Mouse (Mus musculus): ENCODE measurements around the gene Ppp3ca. TPM values are rescaled to one million over a fixed set of nuclear protein-coding genes. Genes with fewer than 3 reads are reported as not detected.
"Not testable (repeated sequence)": the region's sequence is repeated elsewhere in the genome, so short reads cannot be mapped to it uniquely, and the experiment has no call there.

The Ppp3ca gene
- total RNA-seq, 2 experiments from 2014 or later: 23.2 to 25.1 TPM

DNA sequence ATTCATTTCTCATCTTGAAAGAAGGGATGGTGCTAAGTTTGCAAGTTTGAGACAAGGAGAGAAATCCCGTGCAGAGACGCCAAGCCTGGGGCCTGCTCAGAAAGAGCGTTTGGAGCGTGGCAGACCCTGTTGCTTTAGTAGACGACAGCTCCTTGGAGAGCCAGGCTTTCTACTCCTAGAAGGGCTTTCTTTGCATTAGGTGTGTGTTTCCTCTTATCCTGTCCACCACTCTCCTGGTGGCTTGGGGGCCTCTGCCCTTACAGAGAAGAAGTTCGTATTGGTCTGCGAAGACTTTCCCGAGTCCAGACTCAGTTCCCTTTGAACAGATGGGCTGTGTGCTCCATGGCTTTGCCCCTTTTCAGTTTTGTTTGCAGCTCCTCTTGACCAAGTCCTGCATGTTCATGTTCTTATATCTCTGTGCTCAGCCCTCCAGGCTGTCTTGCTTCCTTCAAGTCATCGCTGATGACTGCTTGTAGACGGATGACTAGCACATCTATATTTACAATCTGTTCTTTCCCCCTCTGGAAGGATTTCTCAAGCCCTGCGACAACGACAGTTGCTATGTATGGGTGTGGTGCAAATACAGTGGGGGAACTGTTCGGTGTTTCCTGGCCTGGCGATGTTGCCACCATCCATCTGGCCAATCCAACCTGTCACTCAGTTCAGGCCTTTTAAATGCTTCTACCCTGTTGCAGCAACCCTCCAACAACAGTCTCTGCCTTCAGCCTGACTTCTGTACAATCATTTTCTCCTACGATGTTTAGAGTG, 14.5 kb downstream of the Ppp3ca start:
- ATAC-seq (replicated peaks; ENCODE audit: low FRiP score, poor library complexity, severe bottlenecking): no peak

DNA sequence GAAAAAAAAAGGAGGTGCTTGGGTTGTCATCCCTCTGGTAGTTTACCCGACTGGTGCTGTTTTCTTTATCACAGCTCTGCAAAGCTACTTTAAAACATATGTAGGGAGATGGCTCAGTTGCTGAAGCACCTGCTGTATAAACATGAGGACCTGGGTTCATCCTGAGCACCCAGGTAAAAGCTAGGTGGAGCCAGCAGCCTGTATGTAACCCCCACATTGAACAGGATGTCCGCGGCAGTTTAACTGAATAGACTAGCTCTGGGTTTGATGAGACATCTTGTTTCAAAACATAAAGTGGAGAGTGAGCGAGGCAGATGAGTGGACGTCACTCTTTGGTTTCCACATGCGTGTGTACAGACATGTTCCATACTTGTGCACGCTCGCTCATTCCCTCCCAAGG, 16.5 kb downstream of the Ppp3ca start:
- no peak for ATAC-seq (replicated peaks; ENCODE audit: low FRiP score, poor library complexity, severe bottlenecking)

DNA sequence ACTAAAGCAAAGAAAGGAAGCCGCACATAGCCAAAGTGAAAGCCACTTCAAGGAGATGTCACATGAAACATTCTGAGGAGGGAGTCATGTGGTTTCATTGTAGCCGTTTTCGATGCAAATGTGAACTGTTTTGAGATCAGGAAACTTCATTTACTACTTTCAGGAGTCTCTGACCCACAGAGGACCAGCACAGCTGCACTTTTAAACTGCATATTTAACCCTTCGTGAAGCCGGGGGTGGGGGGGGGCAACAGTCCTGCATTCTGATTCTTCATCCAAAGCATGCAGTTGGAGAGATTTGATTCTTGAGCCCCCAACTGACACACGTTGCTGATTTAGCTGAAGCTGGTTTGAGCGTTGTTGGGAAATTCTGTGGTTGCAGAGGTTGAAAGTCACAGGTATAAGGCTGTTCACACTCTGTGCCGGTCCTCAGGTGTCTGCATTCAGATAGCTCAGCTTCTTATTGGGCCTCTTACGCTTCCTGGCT, 18.2 kb downstream of the Ppp3ca start:
- no peak for ATAC-seq (replicated peaks; ENCODE audit: low FRiP score, poor library complexity, severe bottlenecking)

DNA sequence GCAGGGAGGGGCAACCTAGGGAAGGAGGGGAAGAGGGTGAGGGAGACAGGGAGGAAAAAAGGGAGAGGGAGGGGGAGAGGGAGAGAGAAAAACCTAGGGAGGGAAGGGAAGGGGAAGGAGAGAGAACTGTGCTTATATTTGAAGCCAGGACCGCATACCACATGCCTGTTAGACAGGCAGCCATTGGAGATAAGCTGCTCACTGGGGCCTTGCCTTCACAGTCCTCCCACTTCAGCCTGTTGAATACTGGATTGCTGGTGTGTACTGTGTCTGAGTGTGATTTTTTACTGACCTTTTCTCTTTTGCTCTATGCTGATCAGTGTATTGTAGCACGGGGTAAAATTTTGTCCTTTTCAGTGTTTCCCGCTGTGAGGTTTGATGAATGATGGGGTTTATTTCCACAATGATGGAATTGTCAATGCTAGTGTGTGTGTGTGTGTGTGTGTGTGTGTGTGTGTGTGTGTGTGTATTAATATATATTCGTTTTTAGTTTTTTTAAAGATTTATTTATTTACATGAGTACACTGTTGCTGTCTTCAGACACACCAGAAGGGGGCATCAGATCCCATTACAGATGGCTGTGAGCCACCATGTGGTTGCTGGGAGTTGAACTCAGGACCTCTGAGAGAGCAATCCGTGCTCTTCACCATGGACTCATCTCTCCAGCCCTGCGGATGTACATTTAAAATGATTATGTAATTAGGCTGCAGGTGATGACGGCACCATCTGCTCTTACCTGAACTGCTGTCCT, 20.0 kb downstream of the Ppp3ca start:
- ATAC-seq (replicated peaks; ENCODE audit: low FRiP score, poor library complexity, severe bottlenecking): no peak

DNA sequence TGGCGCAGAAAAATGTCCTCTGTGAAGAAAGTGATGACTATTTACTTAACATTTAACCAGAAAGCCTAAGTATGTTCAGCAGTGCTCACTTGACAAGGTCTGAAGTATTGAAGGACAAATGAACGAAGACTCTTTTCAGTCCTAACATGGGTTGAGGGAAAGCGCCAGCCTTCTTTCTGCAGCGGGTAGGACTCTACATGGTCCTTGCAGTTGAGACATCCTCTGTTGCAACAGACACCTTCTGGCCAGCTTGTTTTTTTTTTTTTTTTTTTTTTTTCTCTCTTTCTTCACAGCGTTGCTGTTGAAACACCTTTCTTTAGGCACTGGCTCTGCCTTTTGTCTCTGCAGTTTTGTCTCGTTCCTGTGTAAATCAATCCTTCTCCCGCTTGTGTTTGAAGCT, 22.1 kb downstream of the Ppp3ca start:
- no peak for ATAC-seq (replicated peaks; ENCODE audit: low FRiP score, poor library complexity, severe bottlenecking)

DNA sequence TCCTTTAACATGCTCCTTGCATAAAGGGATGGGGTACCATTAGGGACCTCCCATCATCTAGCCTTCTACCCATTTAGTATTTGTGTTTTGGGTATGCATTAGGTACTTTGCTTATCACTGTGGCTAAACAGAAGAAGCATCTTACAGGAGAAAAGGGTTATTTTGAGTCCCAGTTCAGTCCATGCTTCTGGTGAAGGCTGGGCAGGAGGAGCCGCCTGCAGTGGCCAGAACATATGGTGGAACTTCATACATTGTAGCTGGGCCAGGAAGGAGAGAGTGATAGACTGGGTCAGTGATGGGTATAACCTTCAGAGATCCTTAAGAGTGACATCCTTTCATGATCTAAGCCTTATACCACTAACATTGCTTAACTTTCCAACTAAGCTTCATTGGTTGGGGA, 23.6 kb downstream of the Ppp3ca start:
- no peak for ATAC-seq (replicated peaks; ENCODE audit: low FRiP score, poor library complexity, severe bottlenecking)

DNA sequence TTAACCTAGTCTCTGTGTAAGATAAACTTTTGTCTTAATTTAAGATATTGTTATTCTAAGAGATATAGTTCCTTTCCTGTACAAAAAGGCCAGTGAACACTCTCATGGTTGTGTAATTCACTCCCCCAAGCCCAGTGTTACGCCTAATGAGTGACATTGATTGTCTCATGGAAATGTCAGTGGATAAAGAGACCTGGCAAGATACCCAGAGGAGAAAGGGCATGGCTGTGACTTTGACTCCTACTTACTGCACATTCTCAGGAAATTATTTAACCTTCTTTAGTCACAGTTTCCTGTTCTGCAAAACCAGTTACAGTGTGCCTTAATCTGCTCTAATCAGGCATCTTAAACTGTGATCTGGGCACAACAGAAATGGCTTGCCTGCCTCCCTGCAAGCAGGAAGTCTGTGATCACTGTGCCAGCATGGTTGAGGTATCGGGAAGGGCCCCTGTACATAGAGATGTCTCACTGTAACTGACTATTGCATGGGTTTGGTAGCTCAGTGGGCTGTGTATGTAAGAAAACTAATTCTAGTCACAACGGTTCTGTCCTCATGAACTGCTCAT, 27.8 kb downstream of the Ppp3ca start:
- ATAC-seq (replicated peaks; ENCODE audit: low FRiP score, poor library complexity, severe bottlenecking): no peak

DNA sequence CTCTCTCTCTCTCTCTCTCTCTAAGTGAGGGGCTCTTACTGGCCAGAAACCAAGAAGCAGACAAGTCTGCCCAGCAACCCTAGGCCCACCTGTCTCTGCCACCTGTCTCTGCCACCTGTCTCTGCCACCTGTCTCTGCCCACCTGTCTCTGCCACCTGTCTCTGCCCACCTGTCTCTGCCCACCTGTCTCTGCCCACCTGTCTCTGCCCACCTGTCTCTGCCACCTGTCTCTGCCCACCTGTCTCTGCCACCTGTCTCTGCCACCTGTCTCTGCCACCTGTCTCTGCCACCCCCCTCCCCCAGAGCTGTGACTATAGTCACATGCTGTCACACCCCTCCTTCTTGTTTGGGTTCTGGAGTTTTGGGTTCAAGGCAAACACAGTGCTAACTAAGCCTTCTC, 29.8 kb downstream of the Ppp3ca start:
- ATAC-seq (replicated peaks; ENCODE audit: low FRiP score, poor library complexity, severe bottlenecking): not testable (repeated sequence)

DNA sequence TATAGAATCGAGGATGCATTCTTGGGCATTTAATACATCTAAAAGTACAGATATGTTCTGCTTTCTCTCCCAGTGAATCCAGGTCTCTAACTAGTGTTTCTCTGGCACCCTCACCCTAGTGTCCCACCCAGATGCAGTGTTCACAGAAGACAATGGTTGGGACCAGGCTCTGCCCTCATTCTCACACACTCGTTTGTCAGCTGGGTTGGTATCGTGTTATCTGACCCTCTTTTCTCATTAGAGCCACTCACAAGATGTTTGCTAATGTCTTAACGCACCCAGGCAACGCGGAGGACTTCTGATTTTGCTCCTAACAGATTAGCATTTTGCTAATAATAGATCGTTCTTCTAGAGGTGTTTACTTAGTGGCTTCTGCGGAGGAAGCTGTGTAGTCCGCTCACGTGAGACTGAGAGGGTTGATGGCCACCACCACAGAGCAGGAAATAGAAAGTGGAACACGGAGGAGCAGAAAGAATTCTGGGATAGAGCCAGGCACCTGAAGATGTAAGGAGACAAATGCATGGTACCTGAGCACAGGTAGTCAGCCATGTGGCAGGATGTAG, 30.6 kb downstream of the Ppp3ca start:
- ATAC-seq (replicated peaks; ENCODE audit: low FRiP score, poor library complexity, severe bottlenecking): no peak

DNA sequence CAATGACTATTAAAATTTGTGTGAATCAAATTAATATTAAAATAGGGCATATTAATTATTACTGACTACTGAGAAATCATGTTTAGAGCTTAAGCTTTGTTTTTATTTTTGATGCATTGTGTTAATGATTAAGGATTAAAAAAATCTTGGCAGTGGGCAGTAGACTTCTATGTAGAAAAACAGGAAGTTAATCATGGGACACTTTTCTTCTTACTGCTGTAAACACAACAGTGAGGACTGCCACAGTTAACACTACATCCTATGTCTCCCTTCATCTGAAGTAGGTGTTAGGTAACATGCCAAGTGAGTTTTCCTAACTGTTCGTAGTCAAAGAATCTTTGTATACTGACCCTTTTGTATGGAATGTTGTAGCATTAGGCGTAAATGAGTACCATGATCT, 32.9 kb downstream of the Ppp3ca start:
- ATAC-seq (replicated peaks; ENCODE audit: low FRiP score, poor library complexity, severe bottlenecking): no peak

DNA sequence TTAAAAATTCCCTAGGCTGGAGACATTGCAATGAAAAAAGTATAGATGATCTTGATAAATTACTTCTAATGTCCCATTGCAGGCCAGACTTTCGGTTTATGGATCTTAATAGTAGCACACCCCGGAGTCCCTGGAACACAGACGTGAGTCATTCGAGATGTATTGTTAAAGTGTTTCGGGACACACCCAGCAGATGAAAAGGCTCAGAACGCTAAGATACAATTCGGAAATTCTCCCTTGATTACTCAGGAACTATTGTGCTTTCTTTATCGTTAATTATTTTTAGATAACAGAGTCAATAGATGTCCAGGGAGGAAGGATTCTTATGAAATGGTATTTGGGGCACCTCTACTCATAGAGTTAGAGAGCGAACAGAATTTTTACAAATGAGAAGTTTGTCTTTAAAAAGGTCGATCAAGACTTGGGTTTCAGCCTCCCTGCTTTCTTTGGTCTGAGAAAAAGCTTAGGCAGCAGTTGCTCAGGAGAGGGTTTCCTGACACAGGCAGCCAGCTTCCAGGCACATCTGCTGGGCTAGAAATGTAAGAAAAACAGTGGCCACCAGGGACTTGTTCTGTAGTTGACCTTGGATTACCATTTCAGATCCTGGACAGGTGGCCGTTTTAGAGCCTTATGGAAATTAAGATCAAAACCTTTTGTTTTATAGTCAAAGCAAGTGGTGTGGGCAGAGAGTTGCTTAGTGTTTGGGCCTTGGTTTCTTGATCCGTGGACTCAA, 34.8 kb downstream of the Ppp3ca start:
- no peak for ATAC-seq (replicated peaks; ENCODE audit: low FRiP score, poor library complexity, severe bottlenecking)

DNA sequence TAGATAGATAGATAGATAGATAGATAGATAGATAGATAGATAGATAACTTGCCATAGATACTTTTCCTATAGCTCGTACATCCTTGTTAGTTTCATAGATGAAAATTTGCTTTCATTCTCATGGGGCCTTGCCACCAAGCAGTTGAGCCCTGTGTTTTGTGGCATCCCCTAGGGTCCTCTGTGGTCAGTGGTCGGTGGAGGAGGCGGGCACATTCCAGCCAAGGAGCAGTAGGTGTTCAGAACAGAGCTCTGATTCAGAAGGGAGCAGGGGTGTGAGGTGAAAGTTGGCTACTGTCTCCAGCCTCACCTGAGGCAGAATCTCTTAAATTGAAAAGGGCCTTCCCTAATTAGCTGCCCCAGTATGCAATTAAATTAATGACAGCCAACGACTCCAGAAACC, 36.1 kb downstream of the Ppp3ca start:
- ATAC-seq (replicated peaks; ENCODE audit: low FRiP score, poor library complexity, severe bottlenecking): no peak

DNA sequence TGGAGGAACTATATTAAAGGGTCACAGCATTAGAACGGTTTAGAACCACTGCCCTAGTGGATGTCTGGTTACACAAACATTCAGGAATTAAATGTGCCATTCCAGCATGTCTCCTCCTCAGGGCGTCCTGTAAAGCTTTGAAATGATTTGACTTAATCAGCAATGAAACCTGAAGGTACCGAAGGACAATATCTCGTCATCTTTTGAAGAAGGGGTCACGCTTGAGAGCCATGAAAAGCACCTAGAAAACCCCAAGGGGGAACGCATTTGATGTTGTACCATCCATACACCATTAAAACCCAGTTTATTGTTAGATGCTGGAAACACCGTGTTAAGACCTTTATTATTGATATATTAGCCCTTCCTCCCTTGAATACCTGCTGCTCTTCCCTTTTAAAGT, 36.8 kb downstream of the Ppp3ca start:
- no peak for ATAC-seq (replicated peaks; ENCODE audit: low FRiP score, poor library complexity, severe bottlenecking)

DNA sequence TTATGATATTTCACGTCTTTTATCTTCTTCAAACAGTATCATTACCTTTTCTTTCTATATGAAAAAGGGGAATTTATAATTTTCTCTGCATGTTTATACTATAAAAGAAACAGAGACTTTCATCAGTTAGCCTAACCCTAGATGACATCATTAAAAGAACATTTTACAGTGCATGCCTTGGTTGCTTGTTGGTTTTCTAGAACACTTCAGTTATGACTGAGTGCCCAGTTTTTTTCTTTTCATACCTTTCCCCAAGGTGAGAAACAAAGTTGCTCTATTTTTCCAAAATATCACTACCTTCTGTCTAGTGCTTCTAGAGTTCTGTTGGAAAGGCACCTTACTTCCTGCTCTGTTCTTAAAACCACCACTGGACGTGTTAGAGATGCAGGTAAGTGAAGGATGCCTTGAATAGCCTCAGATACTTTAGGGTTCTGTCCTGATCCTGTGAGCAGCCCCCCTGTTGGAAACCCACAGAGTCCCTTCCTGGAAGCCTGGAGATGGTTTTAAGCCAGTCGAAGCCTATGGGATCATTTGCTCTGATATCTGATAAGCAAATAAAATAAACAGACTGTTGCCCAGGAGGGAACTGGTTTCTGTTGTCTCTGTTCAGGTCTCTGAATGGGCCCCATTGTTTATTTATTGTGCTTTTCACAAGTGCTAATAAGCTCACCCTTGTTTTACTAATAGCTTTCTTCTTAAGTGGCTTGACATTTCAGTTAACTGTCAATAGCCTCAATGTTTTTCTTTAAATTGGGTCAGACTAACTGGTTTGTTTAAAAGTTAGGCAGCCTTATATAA, 37.5 kb downstream of the Ppp3ca start:
- no peak for ATAC-seq (replicated peaks; ENCODE audit: low FRiP score, poor library complexity, severe bottlenecking)

DNA sequence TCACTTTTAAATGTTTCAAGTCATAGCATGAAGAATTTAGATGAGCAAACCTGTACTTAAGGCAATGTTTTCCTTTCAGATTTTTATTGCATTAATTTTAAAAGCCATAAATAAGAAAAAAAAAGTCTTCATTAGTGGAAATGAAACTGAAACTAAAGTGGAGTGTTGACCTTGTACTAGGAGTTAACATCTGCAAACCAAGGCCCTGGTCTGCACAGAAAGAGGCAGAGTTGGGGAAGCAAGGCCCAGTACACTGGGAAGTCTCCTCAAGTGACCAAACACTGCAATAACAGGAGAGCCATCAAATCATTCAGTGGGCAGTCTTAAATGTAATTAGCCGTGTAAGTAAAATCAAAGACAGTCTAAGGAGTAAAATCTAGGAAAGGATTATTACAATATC, 38.3 kb downstream of the Ppp3ca start:
- ATAC-seq (replicated peaks; ENCODE audit: low FRiP score, poor library complexity, severe bottlenecking): no peak

DNA sequence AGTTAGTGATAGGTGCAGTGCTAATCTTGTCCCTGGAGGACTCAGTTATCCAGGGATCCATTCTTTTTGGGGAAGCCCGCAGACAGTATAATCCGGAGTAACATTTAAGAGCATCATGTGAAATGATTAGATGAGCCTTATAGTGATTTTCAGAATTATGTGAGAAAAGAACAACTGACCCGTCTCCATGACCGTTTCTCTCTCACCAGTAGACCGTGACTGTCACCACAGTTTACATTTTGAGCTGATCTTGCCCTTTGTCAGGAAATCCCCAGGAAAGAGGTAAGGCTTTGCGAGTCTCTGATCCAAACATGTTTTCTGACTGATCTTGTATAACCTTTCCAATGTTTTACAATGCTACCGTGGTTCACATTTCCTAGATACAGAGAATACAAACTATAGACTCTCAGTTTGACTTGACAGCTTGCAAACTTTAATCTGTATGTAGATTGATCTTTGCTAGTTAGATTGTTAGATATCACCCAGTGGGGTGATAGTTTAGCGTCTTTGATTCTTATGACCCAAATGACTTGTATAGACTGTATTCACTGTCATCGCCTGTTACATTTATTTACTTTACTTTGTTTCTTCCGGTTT, 40.5 kb downstream of the Ppp3ca start:
- no peak for ATAC-seq (replicated peaks; ENCODE audit: low FRiP score, poor library complexity, severe bottlenecking)

DNA sequence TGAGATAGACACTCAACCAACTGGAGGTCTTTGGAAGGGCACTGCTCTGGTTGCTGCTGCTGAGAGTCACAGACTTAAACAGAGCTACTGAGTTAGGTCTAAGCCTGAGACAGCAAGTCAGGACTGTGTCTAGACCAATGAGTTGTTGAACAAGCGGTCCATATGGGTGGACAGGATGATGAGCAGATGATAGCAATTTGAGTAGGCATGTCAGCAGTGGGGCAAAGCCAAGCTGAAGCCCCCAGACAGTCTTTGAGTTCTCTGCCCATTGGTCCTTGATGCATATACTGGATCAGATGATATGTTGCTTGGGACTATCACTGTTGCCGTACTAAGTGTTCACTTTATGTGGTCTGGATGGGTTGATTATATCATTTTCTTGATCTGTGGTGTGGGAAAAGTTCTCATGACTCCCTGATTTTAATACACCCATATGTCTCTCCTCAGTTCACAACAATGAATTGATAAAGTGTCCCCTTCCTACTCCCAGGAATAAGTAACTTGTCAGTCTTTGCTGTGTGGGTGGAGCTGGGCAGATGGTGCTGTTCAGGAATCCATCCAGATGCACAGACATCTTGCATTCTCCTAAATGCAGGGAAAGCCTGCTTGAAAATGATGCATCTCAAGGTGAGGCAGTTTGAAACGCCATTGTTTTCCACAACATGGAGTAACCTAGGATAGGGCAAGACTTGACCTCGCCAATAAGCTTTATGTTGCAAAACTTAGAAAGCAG, 44.5 kb downstream of the Ppp3ca start:
- ATAC-seq (replicated peaks; ENCODE audit: low FRiP score, poor library complexity, severe bottlenecking): no peak

DNA sequence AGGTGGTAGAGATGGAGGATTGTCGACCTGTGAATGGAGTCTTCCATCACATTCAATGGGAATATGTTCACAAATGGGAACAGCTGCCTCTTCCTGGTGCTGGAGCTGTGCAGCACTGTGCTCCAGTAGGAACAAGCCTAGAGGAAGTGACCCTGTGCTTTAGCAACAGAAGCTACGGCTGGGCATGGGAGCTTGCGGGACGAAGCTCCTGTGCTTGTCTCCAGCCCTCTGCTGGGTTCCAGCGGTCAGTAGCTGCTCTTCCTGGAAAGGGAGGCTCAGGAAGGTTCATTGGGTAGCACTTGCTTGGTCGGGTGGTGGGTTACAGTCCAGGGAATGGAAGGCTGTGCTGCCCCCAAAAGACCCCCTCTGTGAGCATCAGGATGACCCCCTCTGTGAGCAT, 46.3 kb downstream of the Ppp3ca start:
- no peak for ATAC-seq (replicated peaks; ENCODE audit: low FRiP score, poor library complexity, severe bottlenecking)

Measured in erythroblast, adult 5-6 weeks (primary cell).